Mouse (Mus musculus): ENCODE measurements around the gene Elovl5. TPM values are rescaled to one million over a fixed set of nuclear protein-coding genes. Genes with fewer than 3 reads are reported as not detected.
"Not testable (repeated sequence)": the region's sequence is repeated elsewhere in the genome, so short reads cannot be mapped to it uniquely, and the experiment has no call there.

Elovl5 gene
- total RNA-seq, 2 experiments from 2014 or later, result 9.3 to 11.8 TPM

DNA sequence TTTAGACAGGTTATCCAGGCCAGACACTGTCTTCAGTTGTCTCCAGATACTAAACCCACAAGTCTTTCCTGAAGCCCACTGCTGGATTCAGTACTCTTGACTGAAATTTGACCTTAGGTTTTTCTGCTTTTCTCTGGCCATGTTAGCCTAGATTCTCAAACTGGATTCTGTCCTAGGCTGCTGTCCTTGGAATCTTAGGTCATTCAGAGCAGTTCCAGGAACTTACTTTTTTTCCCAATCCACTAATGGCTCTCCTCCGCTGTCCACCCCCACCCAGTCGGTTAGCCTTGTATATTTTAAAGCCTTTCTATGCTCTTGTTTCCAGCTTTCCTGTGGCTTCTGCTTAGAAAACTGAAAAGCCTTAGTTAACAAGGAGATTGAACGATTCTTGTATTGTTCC lies 37.8 kb downstream of the Elovl5 start:
- no peak for DNase-seq

DNA sequence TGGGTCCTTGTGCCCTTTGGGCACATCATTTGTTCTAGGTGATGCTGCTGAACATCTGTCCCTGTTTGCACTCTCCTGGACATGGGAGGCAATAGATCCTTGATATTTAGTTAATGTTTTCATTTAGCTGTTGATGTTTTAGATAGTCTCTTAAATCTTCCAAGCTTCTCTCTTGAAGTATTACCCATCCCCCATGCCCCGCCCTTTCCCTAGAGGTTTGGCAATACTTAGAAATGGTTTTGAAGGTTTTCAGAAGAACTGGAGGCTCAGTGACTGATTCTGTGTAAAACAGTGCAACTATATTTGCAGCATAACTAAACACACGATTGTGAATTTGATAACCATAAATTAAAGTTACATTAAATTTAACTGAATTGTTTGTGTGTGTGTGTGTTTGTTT lies 38.3 kb downstream of the Elovl5 start:
- no peak for DNase-seq

DNA sequence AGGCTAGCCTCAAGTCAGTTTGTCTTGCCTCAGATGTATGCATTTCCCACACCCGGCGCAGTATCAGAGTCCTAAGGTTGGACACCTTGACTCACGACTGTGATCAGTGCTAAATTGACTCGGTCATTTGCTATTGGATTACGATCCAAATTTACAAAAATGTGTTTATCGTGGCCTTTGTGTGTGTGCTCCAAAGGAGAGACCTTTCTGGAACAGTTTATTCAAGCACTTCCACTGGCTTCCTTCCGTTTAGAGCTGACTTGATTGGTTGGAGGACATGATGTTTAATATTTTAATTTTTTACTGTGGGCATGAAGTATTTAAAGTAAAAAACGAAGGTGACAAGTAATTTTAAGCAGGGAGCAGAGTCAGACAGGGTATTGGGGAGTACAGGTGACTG lies 38.8 kb downstream of the Elovl5 start:
- DNase-seq, result no peak

DNA sequence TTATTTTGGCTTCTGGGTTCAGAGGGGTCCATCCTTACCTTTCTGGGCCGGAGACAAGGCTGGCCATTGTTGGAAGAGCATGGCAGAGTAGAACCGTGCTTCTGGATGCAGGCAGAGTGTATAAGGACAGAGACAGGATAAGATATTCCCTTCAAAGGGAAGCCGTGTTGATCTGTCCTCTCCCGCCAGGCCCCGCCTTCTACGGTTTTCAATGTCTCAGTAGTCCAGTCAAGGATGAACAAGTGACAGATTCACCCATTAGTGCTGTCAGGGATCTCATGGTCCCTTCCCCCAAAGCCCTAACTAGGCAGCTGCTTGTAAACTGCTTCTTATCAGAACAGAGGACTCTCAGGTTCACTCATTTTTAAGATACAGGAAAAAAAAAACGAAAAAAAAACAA lies 41.2 kb downstream of the Elovl5 start:
- DNase-seq, result no peak

DNA sequence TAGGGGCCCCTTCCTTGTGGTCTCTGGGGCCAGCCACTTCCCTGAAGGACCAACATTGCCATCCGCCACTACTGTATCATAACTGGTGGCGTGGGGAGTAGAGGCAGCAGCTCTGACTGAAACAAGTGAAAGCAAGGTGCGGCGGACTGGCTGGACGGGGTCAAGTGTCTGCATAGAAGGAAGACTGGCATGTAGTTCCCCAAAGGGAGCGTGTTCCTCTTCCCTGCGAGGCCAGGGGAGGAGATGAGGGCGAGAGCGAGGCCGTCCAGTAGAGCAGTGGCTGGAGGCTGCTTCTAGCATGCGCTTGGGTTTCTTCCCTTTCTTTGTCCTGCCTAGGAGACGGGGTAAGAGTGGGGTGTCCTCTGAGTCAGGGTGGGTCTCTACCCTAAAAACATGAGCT lies 42.6 kb downstream of the Elovl5 start:
- DNase-seq, result no peak

DNA sequence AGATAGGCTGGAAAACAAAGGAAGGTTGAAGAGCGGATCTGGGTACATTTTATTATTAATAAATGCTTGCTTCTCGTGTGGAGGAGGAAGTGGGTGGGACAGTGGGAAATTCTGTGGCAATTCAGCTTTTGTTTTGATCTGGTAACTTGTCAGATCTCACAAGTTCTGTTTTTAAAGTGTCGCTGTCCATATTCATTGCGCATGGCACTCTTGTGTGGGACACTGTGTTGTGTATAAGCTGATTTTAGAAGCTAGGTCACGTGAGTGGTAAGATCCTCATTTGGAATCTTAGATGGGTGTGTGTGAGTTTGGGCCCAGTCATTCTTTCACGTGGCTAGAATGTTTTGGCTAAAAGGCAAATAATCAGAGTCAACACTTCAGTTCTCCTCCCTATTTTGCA lies 44.2 kb downstream of the Elovl5 start:
- no peak for DNase-seq

DNA sequence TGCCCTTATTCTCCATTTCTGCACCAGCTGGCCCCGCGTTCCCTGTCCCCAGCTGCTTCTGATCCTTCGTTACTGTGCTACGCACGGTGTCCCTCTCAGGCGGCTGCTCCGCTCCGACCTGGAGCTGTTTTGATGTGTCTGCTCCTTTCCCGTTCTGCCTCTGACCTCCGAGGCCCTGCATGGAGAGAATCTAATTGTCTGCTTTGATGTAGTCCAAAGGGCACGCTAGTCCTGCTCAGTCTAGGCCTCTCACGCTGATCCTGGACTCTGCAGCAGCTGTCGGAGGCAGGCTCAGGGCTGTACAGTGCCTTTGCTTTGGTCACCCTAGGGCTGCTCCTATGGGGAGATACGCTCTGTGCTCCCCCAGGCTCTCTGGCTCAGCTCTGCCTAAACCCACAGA lies 46.9 kb downstream of the Elovl5 start:
- no peak for DNase-seq

DNA sequence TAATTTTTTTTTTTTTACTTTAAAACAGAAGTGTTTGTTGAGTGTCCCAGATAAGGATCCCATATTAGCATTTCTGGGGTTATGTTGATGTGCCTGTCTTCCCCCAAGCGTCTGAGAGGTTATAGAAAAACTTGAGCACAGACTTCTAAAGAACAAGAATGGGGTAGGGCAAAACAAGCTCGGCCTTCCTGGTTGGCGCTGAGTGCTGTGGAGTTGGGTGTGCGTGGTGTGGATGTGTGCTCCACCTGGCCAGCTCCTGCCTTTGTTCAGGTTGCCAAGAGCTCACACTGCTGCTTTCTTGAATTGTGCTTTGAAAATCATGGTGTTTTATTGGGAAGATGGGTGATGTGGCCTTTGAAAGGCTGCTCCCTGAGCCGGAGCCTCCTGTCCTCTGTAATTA lies 48.1 kb downstream of the Elovl5 start:
- DNase-seq, result no peak

DNA sequence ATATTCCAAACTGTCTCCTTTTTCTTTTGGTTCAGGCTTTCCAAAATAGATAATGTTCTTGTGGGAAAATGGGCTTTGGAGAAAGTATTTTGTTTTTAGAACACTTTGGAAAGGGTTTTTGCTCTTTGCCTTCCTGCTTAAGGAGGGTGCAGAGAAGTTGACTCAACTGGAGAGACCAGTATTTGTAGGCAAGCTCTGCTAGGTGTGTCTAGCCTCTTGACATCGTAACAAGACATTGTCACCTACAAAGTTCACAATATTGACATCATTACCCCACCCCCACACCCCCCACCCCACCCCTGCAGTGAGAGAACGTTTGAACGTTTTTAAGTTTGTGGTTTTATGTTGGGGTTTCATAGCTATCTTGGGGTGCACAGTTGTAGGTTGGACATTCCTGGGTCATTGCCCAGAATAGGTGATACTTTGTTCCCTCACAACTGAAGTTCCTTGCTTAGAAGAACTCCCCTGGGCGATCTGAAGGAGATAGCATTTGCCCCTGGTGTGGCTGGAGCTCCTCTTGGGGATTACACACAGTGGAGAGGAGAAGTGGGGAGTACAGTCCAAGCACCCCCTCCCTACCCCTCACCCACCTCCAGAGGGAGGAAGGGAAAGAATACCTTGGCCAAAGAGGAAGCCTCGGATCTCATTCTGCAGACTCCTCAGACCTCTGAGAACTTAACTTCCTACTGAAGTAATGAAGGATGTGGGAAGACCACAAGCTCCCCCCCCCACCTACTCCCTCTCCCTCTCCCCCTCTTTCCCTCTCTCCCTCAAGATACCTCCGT lies 48.8 kb downstream of the Elovl5 start:
- no peak for DNase-seq

DNA sequence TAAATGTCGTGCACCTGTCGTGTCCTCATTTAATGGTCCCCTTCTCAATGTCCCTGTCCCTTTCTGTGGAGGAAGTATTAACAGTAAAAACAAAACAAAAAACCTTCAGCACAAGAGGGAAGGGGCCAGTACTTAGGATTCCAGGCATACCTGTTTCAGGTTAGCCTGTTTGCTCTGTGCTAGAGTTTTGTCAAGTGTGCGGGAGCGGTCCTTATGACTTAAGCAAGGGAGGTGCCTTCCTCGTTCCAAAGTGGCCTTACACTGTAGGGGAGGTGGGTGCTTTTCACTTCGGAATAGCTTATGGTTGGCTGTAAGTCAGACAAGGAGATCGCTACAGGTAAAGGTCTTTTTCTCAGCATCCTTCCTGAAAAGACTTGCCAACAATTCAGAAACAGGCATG lies 49.7 kb downstream of the Elovl5 start:
- no peak for DNase-seq

DNA sequence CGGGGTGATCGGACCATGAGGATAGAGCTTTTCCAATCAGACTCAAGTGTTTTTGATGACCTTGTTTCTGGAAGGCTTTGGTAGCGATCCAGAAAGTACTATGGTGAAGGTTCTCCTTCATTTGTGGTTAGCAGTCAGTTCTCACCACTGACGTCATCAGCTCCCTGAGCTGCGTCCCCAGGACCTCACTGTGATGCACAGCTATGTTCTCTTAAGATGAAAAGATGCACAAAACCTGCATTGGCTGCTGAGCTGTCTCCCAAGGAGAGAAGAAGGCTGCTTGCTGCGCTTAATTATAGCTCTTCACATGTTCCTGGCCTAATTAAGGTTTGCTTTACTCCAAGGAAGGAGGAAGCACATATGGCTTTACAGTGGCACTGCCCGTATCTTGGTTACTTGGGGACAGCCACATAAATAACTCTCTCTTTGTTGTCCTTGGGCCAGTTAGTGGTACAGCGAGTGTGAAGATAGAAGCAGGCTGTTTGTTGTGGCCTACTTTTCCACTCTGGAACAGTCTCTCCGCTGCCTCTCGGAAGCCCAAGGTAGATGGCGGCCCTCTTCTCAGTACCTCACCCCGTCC lies 50.5 kb downstream of the Elovl5 start:
- no peak for DNase-seq

DNA sequence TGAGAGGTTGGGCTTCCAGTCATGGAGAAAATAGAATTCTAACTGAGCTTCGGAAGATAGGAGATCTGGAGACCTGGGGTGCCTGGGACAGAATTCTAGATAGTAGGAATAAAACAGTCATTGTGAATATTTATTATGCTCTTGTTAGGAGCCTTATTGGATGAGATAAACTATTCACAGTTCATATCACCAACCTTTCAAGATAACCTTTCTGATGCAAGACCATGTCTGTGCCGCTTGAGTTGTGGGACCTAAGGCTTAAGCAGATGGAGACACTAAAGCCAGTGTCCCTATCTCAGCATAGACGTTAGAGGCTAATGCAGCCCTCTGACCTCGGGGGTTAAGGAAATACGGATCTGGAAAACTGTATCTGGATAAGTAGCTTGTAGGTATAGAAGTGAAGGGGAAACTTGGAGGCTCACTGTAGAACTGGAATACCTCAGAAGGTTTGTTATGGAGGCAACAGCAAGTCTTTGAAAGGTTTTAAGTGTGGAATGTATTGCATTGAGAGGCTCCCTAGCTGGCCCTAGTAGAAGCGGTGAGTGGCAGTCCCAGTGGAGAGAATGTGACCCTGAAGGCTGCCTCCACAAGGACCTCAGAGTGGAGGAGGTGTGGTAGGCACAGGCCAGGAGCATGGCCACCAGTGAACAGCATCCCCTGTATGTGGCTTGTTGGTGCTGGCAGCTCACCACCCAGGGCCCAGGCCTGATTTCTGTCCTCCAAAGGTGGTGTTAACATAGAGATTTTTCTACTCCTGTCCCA lies 52.2 kb downstream of the Elovl5 start:
- no peak for DNase-seq

DNA sequence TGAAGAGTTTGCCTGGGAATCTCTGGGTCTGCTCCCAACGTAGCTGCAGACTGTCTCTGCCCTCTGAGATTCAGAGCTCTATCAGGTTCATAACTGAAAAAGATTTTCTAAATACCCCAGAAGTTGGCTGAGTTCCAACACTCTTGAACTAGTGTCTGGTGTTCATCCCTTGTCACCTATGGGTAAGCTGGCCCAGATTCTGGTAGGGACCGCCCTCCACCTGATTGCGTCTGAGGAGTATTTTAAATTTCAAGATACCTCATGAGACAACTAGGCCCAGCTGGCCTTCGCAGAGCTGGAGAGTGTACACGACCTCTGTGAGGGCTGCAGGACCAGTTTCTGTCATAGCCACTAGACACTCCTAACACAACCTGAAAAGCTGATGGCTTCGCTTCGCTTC lies 61.8 kb downstream of the Elovl5 start:
- DNase-seq, result no peak

DNA sequence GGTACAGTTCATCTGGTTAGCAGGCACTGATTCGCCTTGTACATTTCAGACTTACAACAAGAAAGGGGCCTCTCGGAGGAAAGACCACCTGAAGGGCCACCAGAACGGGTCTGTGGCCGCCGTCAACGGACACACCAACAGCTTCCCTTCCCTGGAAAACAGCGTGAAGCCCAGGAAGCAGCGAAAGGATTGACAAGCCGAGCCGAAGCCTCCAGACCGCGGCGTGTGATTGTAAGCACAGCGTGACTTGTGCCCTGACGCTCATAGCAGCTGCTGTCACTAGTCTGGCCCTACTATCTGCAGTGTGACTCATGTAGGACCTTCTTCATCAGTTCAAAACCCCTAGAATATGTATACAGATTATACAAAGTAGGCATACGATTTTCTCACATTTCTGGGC lies 65.5 kb downstream of the Elovl5 start:
- DNase-seq, result no peak

DNA sequence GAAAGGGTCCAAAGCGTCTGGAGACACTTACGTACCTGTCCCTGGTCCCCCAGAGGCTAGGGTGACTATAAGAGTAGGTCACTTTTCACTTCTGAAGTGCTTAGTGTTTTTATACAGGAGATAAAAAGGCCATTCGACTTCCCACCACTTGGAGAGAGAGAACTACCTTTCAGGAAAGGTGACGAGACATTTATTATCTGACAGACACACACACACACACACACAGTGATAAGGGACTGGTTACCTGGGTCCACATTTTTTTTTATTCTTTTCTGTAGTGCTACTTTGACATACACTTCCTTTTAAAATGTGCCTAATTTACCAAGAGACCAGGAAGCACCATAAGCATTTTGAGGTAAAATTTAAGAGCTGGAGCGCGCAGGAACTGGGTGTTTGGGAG lies 66.4 kb downstream of the Elovl5 start:
- no peak for DNase-seq

DNA sequence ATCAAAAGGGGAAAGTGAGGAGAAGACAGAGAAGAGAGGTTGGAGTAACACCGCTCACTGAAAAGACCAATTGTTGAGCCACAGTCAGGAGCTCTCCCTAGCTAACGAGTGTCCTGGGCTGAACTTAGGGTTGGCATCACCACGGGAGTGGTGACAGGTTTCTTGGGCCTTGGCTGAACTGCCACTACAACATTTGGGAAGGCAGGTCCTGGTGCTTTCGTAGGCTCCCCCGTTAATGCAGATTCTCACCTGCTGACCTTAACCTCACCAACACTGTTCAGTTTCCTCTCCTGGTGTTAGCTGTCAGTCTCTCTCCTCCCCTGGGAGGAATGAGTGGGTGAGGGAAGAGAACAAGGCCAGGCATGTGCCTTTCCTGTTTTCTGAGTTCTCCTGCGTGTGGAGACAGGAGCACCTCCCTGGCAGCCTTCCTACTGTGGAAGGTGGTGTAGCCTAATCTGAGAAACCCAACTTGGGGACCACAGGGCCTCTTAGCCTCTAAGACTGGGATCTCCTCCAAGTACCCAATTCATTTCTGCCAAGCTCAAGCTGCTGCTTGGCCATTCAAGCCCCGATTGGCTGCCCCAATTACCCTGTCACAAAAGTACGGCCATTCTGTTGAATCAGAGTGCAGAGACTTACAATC lies 69.1 kb downstream of the Elovl5 start:
- DNase-seq, result no peak

DNA sequence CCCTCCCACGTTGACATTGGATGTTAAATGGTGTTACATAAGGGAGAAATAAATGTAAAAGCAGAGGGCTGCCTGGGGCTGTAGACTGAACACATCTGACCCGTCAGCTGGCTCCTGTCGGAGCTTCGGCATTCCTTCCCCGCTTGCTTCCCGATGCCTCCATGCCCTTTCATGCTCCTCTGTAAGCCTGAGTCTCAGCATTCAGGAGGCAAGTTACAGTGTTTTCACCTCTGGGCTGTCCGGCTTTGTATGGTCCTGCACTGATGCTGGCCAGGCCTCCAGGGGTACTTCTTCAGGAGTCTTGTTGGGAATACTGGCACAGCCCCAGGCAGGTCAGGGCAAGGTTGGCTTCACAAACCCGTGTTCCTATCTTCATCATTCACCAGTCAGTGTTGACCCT lies 72.5 kb downstream of the Elovl5 start:
- DNase-seq, result no peak

DNA sequence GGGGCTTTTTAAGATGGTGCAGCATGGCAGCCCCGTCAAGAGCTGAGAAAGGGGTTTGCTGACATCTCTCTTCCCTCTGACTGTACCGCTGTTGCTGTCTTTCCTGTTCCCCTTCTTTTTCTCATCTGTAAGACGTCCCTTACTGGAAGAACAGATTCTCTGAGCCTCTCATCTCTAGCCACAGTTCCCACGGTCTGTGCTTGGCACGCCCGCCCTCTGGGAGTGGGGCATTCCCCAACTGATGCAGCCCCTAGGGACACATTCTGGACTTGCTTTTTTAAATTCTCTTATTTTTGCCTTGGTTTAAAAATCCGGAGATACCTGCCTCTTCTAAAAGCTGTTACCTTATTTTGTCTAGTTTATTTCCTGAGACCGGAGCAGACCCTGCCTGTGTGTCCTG lies 73.1 kb downstream of the Elovl5 start:
- no peak for DNase-seq

DNA sequence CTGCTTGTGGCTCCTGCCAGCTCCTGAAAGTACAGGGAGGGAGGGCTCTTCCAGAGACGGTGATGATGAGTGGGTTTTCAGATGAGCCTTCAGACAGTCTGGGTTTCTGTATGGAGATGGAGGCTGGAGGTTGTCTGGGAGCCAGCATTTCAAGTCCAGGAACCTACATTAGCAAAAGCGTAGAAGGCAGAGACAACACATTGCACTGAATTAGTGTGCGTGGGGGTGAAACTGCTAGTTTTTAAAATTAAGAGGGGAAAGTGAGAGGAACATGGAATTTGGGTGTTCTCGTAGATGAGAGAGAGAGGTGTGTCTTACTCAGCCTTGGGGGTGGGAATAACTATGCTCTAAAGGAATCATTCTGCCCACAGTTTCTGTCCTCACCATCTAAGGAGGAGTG lies 74.5 kb downstream of the Elovl5 start:
- DNase-seq, result no peak

DNA sequence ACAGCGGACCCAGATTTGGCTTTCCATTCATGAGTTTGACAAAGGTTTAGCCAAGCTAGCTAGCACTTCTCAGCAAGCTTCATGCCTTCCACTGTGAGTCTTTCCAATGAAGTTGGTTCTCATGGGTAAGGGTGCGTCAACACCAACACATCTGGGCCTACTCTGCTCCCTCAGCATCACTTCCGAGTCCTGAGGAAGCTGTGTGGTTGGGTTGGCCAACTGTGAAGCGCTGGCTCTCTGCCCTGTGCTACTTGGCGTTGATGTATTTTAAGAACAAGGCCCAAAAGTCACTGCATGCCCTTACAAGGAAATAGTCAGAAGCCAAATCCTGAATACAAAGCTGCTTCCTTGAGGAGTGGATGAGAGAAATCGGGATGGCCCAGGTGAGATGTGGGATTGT lies 75.1 kb downstream of the Elovl5 start:
- DNase-seq, result no peak

DNA sequence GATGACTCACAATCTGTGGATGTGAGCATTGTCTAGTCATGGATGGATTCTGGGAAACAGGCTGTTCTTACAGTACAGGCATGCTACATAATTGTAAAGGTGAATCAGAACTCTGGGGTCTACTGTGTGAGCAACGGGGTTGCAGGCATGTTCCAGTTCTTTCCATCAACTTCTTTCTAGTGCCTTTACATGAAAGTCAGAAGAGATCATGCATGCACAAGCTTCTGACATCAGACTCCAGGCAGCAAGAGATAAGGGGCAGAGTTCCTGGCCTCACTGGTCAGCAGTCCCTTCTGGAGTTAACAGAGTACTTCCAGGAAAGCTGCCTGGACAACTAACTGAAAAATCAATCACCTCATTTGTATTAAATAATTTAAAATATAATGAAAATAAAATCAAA lies 75.9 kb downstream of the Elovl5 start:
- DNase-seq, result no peak

DNA sequence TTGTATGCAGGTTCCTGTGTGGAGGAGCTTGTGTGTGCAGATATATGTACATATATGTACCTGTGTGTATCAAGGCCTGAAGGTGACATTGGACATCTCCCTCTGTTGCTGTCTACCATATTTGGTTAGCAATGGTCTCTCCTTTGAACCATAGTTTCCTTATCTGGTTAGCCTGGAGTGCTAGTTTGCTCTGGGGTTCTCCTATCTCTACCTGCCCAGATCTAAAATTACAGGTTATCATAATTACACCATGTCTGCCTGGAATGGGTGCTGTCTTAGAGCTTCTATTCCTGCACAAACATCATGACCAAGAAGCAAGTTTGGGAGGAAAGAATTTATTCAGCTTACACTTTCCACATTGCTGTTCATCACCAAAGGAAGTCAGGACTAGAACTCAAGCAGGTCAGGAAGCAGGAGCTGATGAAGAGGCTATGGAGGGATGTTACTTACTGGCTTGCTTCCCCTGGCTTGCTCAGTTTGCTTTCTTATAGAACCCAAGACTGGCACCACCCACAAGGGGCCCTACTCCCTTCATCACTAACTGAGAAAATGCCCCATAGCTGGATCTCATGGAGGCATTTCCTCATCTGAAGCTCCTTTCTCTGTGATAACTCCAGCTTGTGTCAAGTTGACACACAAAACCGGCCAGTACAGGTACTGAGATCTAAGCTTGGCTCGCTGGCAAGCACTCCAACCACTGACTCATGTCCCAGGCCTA lies 76.5 kb downstream of the Elovl5 start:
- DNase-seq, result not testable (repeated sequence)
